Mouse (Mus musculus) embryonic facial prominence, embryonic 11.5 days (tissue): ENCODE measurements around the gene Dpm3. TPM values are rescaled to one million over a fixed set of nuclear protein-coding genes. Genes with fewer than 3 reads are reported as not detected.

ENCODE experiments used
- ATAC-seq: fragments of 200-750 bp; cut with Nextera tagmentation; replicated peaks from 2 replicates; pipeline ENCODE4 v1.8.0; 2017; ENCODE audit warnings: low read depth; ENCODE audit not compliant: insufficient number of reproducible peaks, low FRiP score, low TSS enrichment
- DNase-seq: peaks from one replicate; pipeline ENCODE4 v3.0.0-alpha.2; 2015; ENCODE audit warnings: low spot score
- H3K27ac ChIP-seq: fragments of 300-500 bp; sonication (generic); replicated peaks from 2 replicates; pipeline ENCODE4 v1.5.1; 2014; ENCODE audit warnings: mild to moderate bottlenecking, low read depth, low read length, control low read depth
- H3K27me3 ChIP-seq: fragments of 300-500 bp; sonication (generic); 2 replicates; pipeline ENCODE4 v1.6.1; 2014; ENCODE audit warnings: mild to moderate bottlenecking, low read length, moderate library complexity, mixed read lengths; ENCODE audit not compliant: control insufficient read depth, insufficient read depth
- H3K36me3 ChIP-seq: fragments of 300-500 bp; sonication (generic); replicated peaks from 2 replicates; pipeline ENCODE4 v1.6.1; 2014; ENCODE audit warnings: low read depth, mild to moderate bottlenecking, low read length, moderate library complexity, mixed read lengths; ENCODE audit not compliant: control insufficient read depth, insufficient read depth
- H3K4me1 ChIP-seq: fragments of 300-500 bp; sonication (generic); 2 replicates; pipeline ENCODE4 v1.6.1; 2014; ENCODE audit warnings: low read length, mixed read lengths; ENCODE audit not compliant: control insufficient read depth, insufficient read depth
- H3K4me2 ChIP-seq: fragments of 300-500 bp; sonication (generic); 2 replicates; pipeline ENCODE4 v1.6.1; 2014; ENCODE audit warnings: low read depth, mild to moderate bottlenecking, control low read depth, low read length, moderate library complexity
- H3K4me3 ChIP-seq: fragments of 300-500 bp; sonication (generic); 2 replicates; pipeline ENCODE4 v1.5.1; 2014; ENCODE audit warnings: low read depth, low read length, control low read depth
- H3K9ac ChIP-seq: fragments of 300-500 bp; sonication (generic); replicated peaks from 2 replicates; pipeline ENCODE4 v1.6.1; 2014; ENCODE audit warnings: mild to moderate bottlenecking, control low read depth, low read length
- H3K9me3 ChIP-seq: fragments of 300-500 bp; sonication (generic); replicated peaks from 2 replicates; pipeline ENCODE4 v1.6.1; 2016; ENCODE audit warnings: mild to moderate bottlenecking, low read length, inconsistent platforms, mixed read lengths; ENCODE audit not compliant: control insufficient read depth
- WGBS: fragments of 180-500 bp; shearing (Covaris S2); extraction: QIAGEN DNeasy Blood & Tissue Kit; methylation state at CpG from one replicate; pipeline ENCODE4 v1.1.7; 2014; 5-methylcytosine and 5-hydroxymethylcytosine counted together
- polyA plus RNA-seq: library from polyadenylated mRNA; unstranded; fragments of >200 nt; fragmentation: Nextera tagmentation; extraction: Ambion mirVana; gene quantifications from 2 replicates; pipeline ENCODE4 v1.2.1, GENCODE M21; 2014

The Dpm3 gene
- polyA plus RNA-seq, 1 experiment from 2014 or later, result 82.4 TPM

DNA sequence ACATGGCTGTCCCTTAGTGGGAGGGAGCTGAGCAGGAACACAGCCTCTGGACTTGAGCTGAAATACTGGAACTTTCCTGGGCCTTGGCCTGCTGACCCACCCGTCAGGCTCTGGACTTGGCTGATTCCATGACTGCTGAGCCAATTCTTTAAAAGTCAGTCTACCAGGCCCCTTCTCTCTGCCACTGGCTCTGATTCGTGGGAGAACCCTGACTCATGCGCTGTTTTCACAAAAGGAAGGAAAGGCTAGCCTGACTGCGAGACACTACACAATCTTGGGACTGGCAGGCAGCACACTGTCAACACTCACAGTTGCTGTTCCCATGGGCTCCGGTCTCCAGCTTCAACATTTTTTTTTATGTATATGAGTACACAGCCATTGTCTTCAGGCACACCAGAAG, 3.0 kb upstream of the Dpm3 start:
- H3K27me3 ChIP-seq, result no peaks in the 10 kb centered on the region
- no peak overlapping the region for H3K9ac ChIP-seq
- H3K4me1 ChIP-seq, result peaks cover 4% of the 10 kb centered on the region
- 78% methylated on average over 5 of the region's 5 CpGs for WGBS
- no peak overlapping the region for H3K4me2 ChIP-seq
- H3K9me3 ChIP-seq, result no peaks in the 10 kb centered on the region
- no peak for ATAC-seq
- H3K27ac ChIP-seq, result no peak overlapping the region
- H3K4me3 ChIP-seq, result no peak overlapping the region
- no peaks in the 10 kb centered on the region for H3K36me3 ChIP-seq
- no peak for DNase-seq

GRCm38 (mm10) chr3:89260211-89260610, 1.1 kb downstream of the Dpm3 start:
- no peaks in the 10 kb centered on the region for H3K9me3 ChIP-seq
- H3K27ac ChIP-seq, result no peak overlapping the region
- 82% methylated on average over 3 of the region's 3 CpGs for WGBS
- H3K4me3 ChIP-seq, result no peak overlapping the region
- no peak overlapping the region for H3K9ac ChIP-seq
- no peak for DNase-seq
- H3K4me1 ChIP-seq, result no peaks in the 10 kb centered on the region
- ATAC-seq, result no peak
- no peak overlapping the region for H3K4me2 ChIP-seq
- no peaks in the 10 kb centered on the region for H3K27me3 ChIP-seq
- H3K36me3 ChIP-seq, result no peaks in the 10 kb centered on the region

DNA sequence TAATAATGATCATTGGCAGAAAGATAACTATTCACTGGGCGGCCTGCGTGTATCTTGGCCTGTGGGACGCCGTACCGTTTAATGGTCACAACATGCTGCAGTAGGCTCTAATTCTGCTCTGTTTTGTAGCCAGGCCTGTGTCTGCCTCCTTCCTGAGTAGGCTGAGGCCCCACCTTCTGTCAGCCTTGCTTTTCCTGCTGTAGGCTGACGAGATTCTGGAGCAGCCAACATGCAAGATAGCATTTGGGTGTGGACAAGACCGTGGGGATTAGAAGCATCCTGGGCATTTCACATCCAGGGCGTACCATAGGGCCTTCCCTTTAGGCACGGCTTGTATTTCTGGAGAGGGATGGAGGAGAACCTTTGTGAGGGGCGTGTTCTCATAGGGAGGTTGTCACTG, 3.3 kb downstream of the Dpm3 start:
- Histone ChIP-seq H3K4me2 (no peak overlapping the region), H3K27ac (no peak overlapping the region), H3K4me1 (no peaks in the 10 kb centered on the region), H3K9me3 (no peaks in the 10 kb centered on the region), H3K27me3 (no peaks in the 10 kb centered on the region), H3K9ac (no peak overlapping the region), H3K4me3 (no peak overlapping the region), H3K36me3 (no peaks in the 10 kb centered on the region)
- 70% methylated on average over 10 of the region's 10 CpGs for WGBS
- ATAC-seq (no peak), DNase-seq (no peak)

DNA sequence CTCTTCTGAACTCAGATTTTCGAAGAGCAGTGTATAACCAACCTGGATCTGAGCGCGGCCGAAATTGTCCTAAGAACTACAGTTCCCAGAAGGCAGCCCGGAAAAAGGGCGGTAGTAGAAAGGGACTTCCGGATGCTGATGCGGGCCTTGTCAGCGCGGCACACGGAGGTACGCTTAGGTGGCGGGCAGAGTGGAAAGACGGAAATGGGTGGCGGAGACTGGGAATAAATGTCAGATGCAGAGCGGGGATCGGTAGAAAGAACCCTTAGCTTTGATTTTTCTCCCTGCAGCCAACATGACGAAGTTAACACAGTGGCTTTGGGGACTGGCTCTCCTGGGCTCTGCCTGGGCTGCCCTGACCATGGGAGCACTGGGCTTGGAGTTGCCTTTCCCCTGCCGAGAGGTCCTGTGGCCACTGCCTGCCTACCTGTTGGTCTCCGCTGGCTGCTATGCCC, 7.3 kb downstream of the Dpm3 start:
- Histone ChIP-seq H3K4me1 (peaks cover 5% of the 10 kb centered on the region), H3K9ac (peak overlapping the region; percentile 73), H3K27me3 (no peaks in the 10 kb centered on the region), H3K36me3 (no peaks in the 10 kb centered on the region), H3K9me3 (no peaks in the 10 kb centered on the region), H3K4me3 (peak overlapping the region; percentile 55), H3K4me2 (peak overlapping the region; percentile 79), H3K27ac (no peak overlapping the region)
- ATAC-seq (peak; percentile 87), DNase-seq (peak; percentile 94)
- under 1% methylated on average over 20 of the region's 20 CpGs for WGBS

GRCm38 (mm10) chr3:89268916-89269315, 9.8 kb downstream of the Dpm3 start:
- no peaks in the 10 kb centered on the region for H3K27me3 ChIP-seq
- WGBS, result 55% methylated on average over 8 of the region's 8 CpGs
- H3K9ac ChIP-seq, result peak overlapping the region; percentile 1; the same call in 1 of the 2 replicates
- H3K4me3 ChIP-seq, result no peak overlapping the region
- no peak for ATAC-seq
- no peaks in the 10 kb centered on the region for H3K9me3 ChIP-seq
- H3K4me1 ChIP-seq, result peaks cover 5% of the 10 kb centered on the region
- no peaks in the 10 kb centered on the region for H3K36me3 ChIP-seq
- no peak overlapping the region for H3K27ac ChIP-seq
- no peak for DNase-seq
- no peak overlapping the region for H3K4me2 ChIP-seq

DNA sequence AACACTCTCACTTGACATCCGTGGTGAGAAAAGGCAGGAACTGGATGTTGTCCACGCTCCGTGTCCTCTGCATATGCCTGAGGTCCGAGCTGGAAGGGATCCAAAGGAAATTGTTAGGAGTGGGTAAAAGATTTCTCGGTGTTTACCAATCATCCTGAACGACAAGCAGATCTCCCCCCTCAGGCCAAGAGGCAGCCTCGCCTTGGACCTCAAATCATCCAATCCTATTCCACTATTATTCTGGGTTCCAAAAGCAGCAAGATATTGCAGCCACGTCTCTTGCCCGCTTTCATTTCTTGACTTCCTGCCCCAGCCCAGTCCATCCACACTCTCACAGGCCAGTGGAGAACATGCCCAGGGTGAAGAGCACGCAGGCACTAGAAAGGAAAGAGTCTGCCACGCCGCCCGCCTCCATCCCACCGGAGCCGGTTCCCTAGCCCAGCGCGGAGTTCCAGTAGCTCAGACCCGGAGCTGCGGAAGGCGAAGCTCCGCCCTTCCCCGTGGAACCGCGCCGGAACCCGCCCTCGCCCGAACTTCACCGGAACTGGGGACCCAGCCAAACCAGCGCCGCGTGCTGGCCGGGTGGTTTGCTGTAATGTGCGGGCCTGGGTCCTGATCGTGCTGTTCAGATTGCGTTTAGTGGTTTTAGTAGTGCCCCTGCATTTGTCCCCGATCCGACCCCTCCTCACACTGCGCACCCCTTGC, 11.0 kb downstream of the Dpm3 start, which contains the start of gene Slc50a1:
Gene Slc50a1, minus strand, starts transcription at position 520 of the 705 bp plus-strand sequence.
- 3% methylated on average over 39 of the region's 39 CpGs for WGBS
- Histone ChIP-seq H3K4me3 (peak within 1 kb of the TSS; percentile 50), H3K27ac (no peak within 1 kb of the TSS; the same call in 1 of the 2 replicates)

GRCm38 (mm10) chr3:89270891-89271290, 11.7 kb downstream of the Dpm3 start:
- Histone ChIP-seq H3K9ac (peak overlapping the region; percentile 79; the same call in 1 of the 2 replicates), H3K9me3 (no peaks in the 10 kb centered on the region), H3K4me1 (peaks cover 5% of the 10 kb centered on the region), H3K36me3 (no peaks in the 10 kb centered on the region), H3K4me2 (peak overlapping the region; percentile 80; the same call in 1 of the 2 replicates), H3K4me3 (no peak overlapping the region; the same call in 1 of the 2 replicates), H3K27ac (no peak overlapping the region), H3K27me3 (no peaks in the 10 kb centered on the region)
- DNase-seq (no peak), ATAC-seq (no peak)
- 70% methylated on average over 6 of the region's 6 CpGs for WGBS

More for the DNA sequence above, 11.0 kb downstream of the Dpm3 start, which contains the start of gene Slc50a1:
- ATAC-seq (no peak), DNase-seq (peak; percentile 79)
- Histone ChIP-seq H3K4me2 (peak within 1 kb of the TSS; percentile 80), H3K9ac (peak within 1 kb of the TSS; percentile 79), H3K27me3 (no peaks in the 10 kb centered on the region), H3K4me1 (peaks cover 5% of the 10 kb centered on the region), H3K36me3 (no peaks in the 10 kb centered on the region), H3K9me3 (no peaks in the 10 kb centered on the region)

DNA sequence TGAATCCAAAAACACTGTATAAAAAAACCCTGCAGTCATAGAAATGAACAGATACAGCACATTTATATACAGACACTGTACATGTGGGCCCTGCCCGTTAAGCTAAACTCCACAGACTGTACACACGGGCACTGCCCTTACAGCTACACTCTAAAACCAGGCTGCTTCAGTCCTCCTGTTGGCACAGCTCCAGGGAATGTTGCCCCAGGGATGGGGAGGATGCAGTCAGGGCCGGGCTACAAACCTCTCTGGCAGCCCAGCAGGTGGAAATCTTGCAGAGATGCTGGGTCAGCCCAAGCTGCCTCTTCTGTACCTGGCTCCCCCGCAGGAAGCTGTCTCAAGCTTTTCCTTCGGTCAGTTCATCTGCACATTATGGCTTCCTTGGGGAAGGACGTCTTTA, 12.6 kb downstream of the Dpm3 start:
- no peak overlapping the region for H3K9ac ChIP-seq
- 67% methylated on average over 6 of the region's 6 CpGs for WGBS
- no peak for DNase-seq

More for the DNA sequence above, 12.6 kb downstream of the Dpm3 start:
- Histone ChIP-seq H3K4me2 (no peak overlapping the region), H3K9me3 (no peaks in the 10 kb centered on the region), H3K4me1 (peaks cover 5% of the 10 kb centered on the region), H3K27me3 (no peaks in the 10 kb centered on the region), H3K27ac (no peak overlapping the region), H3K4me3 (no peak overlapping the region), H3K36me3 (no peaks in the 10 kb centered on the region)
- no peak for ATAC-seq
